Mouse (Mus musculus): ENCODE results near the gene Ist1. TPM values are rescaled to one million over a fixed set of nuclear protein-coding genes. Genes with fewer than 3 reads are reported as not detected.

Ist1 gene
- polyA plus RNA-seq, 1 experiment from 2014 or later = 172 TPM

- no peak overlapping the region for H3K27ac ChIP-seq (ENCODE audit: low read depth, low read length)
- H3K4me1 ChIP-seq (replicated peaks; ENCODE audit: control insufficient read depth, insufficient read depth, low read length) = no peaks in the 10 kb centered on the region
- 95% methylated on average over 1 of the region's 1 CpGs for WGBS
- H3K9me3 ChIP-seq (ENCODE audit: control insufficient read depth, low read length) = no peaks in the 10 kb centered on the region
- no peak overlapping the region for H3K4me2 ChIP-seq (ENCODE audit: low read depth, low read length, severe bottlenecking)
- no peaks in the 10 kb centered on the region for H3K27me3 ChIP-seq (ENCODE audit: control insufficient read depth, insufficient read depth, low read length)
- H3K4me3 ChIP-seq (ENCODE audit: low read depth, low read length) = no peak overlapping the region
- DNase-seq (ENCODE audit: low spot score) (peak; percentile 41), ATAC-seq (replicated peaks; ENCODE audit: low FRiP score) (no peak)
- no peak overlapping the region for H3K9ac ChIP-seq (ENCODE audit: low read length)
- peaks cover 22% of the 10 kb centered on the region for H3K36me3 ChIP-seq (ENCODE audit: control insufficient read depth, insufficient read depth, low read length)
Observed at GRCm38 (mm10) chr8:109712521-109712920, 19.5 kb upstream of the Ist1 start.

- H3K9me3 ChIP-seq (ENCODE audit: control insufficient read depth, low read length) = no peaks in the 10 kb centered on the region
- DNase-seq (ENCODE audit: low spot score) = no peak
- no peak overlapping the region for H3K4me3 ChIP-seq (ENCODE audit: low read depth, low read length)
- H3K9ac ChIP-seq (ENCODE audit: low read length) = no peak overlapping the region
- 92% methylated on average over 4 of the region's 4 CpGs for WGBS
- H3K4me1 ChIP-seq (replicated peaks; ENCODE audit: control insufficient read depth, insufficient read depth, low read length) = peaks cover 7% of the 10 kb centered on the region
- peaks cover 12% of the 10 kb centered on the region; the same call in 1 of the 2 replicates for H3K36me3 ChIP-seq (ENCODE audit: control insufficient read depth, insufficient read depth, low read length)
- H3K27ac ChIP-seq (ENCODE audit: low read depth, low read length) = no peak overlapping the region
- no peak overlapping the region for H3K4me2 ChIP-seq (ENCODE audit: low read depth, low read length, severe bottlenecking)
- ATAC-seq (replicated peaks; ENCODE audit: low FRiP score) = no peak
- peaks cover 2% of the 10 kb centered on the region; the same call in 1 of the 2 replicates for H3K27me3 ChIP-seq (ENCODE audit: control insufficient read depth, insufficient read depth, low read length)
Observed at GRCm38 (mm10) chr8:109707921-109708320, 14.9 kb upstream of the Ist1 start.

DNA sequence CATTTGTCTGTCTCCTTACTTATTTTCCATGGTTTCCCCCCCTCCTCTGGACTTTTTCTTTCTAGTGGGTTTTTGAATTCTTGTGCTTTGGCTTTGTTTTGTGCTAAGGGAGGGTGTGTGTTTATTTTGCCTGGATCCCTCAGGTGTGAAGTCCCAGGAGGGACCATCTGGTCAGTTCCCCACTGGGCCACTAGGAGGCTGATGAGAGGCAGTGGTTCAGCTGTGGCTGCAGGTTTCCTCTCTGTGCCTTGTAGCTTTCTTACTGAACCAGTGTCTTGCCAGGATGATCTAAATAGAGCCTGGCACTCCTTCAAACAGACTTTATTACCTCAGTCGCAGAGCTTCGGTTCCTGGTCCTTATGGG is 13.8 kb upstream of the Ist1 start:
- WGBS = 47% methylated on average over 2 of the region's 2 CpGs
- Histone ChIP-seq H3K27me3 (ENCODE audit: control insufficient read depth, insufficient read depth, low read length) (peaks cover 4% of the 10 kb centered on the region; the same call in 1 of the 2 replicates), H3K4me2 (ENCODE audit: low read depth, low read length, severe bottlenecking) (peak overlapping the region; percentile 66), H3K9me3 (ENCODE audit: control insufficient read depth, low read length) (no peaks in the 10 kb centered on the region), H3K9ac (ENCODE audit: low read length) (peak overlapping the region; percentile 99; the same call in 1 of the 2 replicates), H3K27ac (ENCODE audit: low read depth, low read length) (no peak overlapping the region), H3K4me1 (replicated peaks; ENCODE audit: control insufficient read depth, insufficient read depth, low read length) (peaks cover 7% of the 10 kb centered on the region), H3K4me3 (ENCODE audit: low read depth, low read length) (peak overlapping the region; percentile 91), H3K36me3 (ENCODE audit: control insufficient read depth, insufficient read depth, low read length) (peaks cover 10% of the 10 kb centered on the region; the same call in 1 of the 2 replicates)
- ATAC-seq (replicated peaks; ENCODE audit: low FRiP score) = no peak; the same call in 1 of the 2 replicates
- DNase-seq (ENCODE audit: low spot score) = peak; percentile 83

DNA sequence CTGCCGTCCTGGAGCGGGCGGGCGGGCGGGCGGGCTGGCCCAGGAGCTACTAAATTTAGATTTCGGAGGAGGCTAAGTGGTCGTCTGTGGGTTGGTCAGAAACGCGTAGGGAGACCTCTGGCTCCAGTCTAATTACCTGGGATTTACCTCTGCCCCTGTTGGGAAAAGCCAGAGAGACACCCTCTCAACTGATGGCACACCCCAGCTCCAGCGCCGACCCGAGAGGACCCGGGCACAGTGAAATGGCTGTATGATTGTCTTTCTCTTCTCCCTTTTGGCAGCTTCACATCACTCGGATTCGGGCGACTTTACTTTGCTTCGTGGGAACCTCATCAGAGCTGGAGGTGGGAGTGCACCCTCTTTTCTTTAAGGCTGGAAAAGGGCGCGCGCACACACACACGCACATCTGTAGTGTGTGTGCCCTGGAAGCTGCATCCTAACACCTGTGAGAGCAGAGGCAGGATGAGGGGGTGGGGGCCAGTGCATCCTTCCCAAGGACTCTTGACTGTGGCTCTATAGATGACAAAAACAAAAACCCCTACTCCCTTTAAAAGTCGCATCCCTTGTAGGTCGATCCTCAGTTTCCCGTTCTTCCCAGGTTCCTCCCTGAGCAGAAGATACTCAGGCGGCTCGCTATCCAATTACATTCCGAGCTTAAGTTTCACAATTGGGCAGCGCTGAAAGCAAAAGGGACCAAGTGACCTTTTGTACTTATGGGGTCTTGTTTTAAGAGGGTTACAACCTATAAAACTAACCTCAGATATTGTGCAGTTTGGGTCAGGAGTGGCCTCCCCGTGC is 13.2 kb upstream of the Ist1 start:
- ATAC-seq (replicated peaks; ENCODE audit: low FRiP score) = peak; percentile 37
- peak overlapping the region; percentile 91 for H3K4me3 ChIP-seq (ENCODE audit: low read depth, low read length)
- peak overlapping the region; percentile 99 for H3K9ac ChIP-seq (ENCODE audit: low read length)
- peaks cover 4% of the 10 kb centered on the region; the same call in 1 of the 2 replicates for H3K27me3 ChIP-seq (ENCODE audit: control insufficient read depth, insufficient read depth, low read length)
- WGBS = 1% methylated on average over 29 of the region's 30 CpGs
- H3K36me3 ChIP-seq (ENCODE audit: control insufficient read depth, insufficient read depth, low read length) = peaks cover 6% of the 10 kb centered on the region; the same call in 1 of the 2 replicates
- no peak for DNase-seq (ENCODE audit: low spot score)
- peaks cover 7% of the 10 kb centered on the region for H3K4me1 ChIP-seq (replicated peaks; ENCODE audit: control insufficient read depth, insufficient read depth, low read length)
- H3K9me3 ChIP-seq (ENCODE audit: control insufficient read depth, low read length) = no peaks in the 10 kb centered on the region
- no peak overlapping the region; the same call in 1 of the 2 replicates for H3K27ac ChIP-seq (ENCODE audit: low read depth, low read length)
- peak overlapping the region; percentile 66 for H3K4me2 ChIP-seq (ENCODE audit: low read depth, low read length, severe bottlenecking)

- Histone ChIP-seq H3K4me1 (replicated peaks; ENCODE audit: control insufficient read depth, insufficient read depth, low read length) (peaks cover 7% of the 10 kb centered on the region), H3K27ac (ENCODE audit: low read depth, low read length) (peak within 1 kb of the TSS; percentile 90), H3K27me3 (ENCODE audit: control insufficient read depth, insufficient read depth, low read length) (peaks cover 4% of the 10 kb centered on the region; the same call in 1 of the 2 replicates), H3K36me3 (ENCODE audit: control insufficient read depth, insufficient read depth, low read length) (peaks cover 5% of the 10 kb centered on the region; the same call in 1 of the 2 replicates), H3K4me2 (ENCODE audit: low read depth, low read length, severe bottlenecking) (peak within 1 kb of the TSS; percentile 66), H3K9ac (ENCODE audit: low read length) (peak within 1 kb of the TSS; percentile 99), H3K4me3 (ENCODE audit: low read depth, low read length) (peak within 1 kb of the TSS; percentile 91), H3K9me3 (ENCODE audit: control insufficient read depth, low read length) (no peaks in the 10 kb centered on the region)
- DNase-seq (ENCODE audit: low spot score) (peak; percentile 97), ATAC-seq (replicated peaks; ENCODE audit: low FRiP score) (peak; percentile 88)
- WGBS = under 1% methylated on average over 55 of the region's 100 CpGs
Observed at GRCm38 (mm10) chr8:109705320-109706075, 12.4 kb upstream of the Ist1 start, which contains the start of gene Zfp821. TSS of gene Zfp821 (plus strand) at chr8:109705546.

GRCm38 (mm10) chr8:109704565-109705319 is 11.7 kb upstream of the Ist1 start:
- Histone ChIP-seq H3K27me3 (ENCODE audit: control insufficient read depth, insufficient read depth, low read length) (peaks cover 4% of the 10 kb centered on the region; the same call in 1 of the 2 replicates), H3K9ac (ENCODE audit: low read length) (peak overlapping the region; percentile 99), H3K4me3 (ENCODE audit: low read depth, low read length) (peak overlapping the region; percentile 91), H3K9me3 (ENCODE audit: control insufficient read depth, low read length) (no peaks in the 10 kb centered on the region), H3K36me3 (ENCODE audit: control insufficient read depth, insufficient read depth, low read length) (peaks cover 2% of the 10 kb centered on the region; the same call in 1 of the 2 replicates), H3K4me2 (ENCODE audit: low read depth, low read length, severe bottlenecking) (peak overlapping the region; percentile 66), H3K4me1 (replicated peaks; ENCODE audit: control insufficient read depth, insufficient read depth, low read length) (peaks cover 7% of the 10 kb centered on the region), H3K27ac (ENCODE audit: low read depth, low read length) (no peak overlapping the region)
- 13% methylated on average over 24 of the region's 24 CpGs for WGBS
- peak; percentile 61 for ATAC-seq (replicated peaks; ENCODE audit: low FRiP score)
- no peak for DNase-seq (ENCODE audit: low spot score)

DNA sequence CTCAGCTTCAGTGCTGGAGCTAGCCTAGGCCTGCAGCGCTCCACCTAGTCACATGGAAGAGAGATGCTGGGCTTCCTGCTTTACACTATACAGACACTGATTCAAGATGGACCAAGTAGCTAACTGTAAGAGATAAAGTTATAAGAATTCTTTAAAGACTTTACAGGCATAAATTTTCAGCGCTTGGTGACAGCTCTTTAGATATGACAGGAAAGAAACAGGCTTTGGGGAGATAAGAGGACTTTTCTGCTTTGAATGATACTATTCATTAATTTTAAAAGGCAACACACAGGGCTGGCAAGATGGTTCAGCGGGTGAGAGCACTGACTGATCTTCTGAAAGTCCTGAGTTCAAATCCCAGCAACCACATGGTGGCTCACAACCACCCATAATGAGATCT is 5.4 kb upstream of the Ist1 start:
- ATAC-seq (replicated peaks; ENCODE audit: low FRiP score) (no peak), DNase-seq (ENCODE audit: low spot score) (no peak)
- Histone ChIP-seq H3K36me3 (ENCODE audit: control insufficient read depth, insufficient read depth, low read length) (no peaks in the 10 kb centered on the region), H3K4me2 (ENCODE audit: low read depth, low read length, severe bottlenecking) (no peak overlapping the region), H3K9me3 (ENCODE audit: control insufficient read depth, low read length) (no peaks in the 10 kb centered on the region), H3K27ac (ENCODE audit: low read depth, low read length) (no peak overlapping the region), H3K27me3 (ENCODE audit: control insufficient read depth, insufficient read depth, low read length) (peaks cover 2% of the 10 kb centered on the region; the same call in 1 of the 2 replicates), H3K9ac (ENCODE audit: low read length) (no peak overlapping the region), H3K4me1 (replicated peaks; ENCODE audit: control insufficient read depth, insufficient read depth, low read length) (no peaks in the 10 kb centered on the region), H3K4me3 (ENCODE audit: low read depth, low read length) (no peak overlapping the region)
- WGBS = 82% methylated on average over 3 of the region's 3 CpGs

GRCm38 (mm10) chr8:109697754-109698153 is 4.7 kb upstream of the Ist1 start:
- ATAC-seq (replicated peaks; ENCODE audit: low FRiP score) = no peak
- H3K9me3 ChIP-seq (ENCODE audit: control insufficient read depth, low read length) = no peaks in the 10 kb centered on the region
- H3K27me3 ChIP-seq (ENCODE audit: control insufficient read depth, insufficient read depth, low read length) = peaks cover 1% of the 10 kb centered on the region; the same call in 1 of the 2 replicates
- no peak overlapping the region for H3K9ac ChIP-seq (ENCODE audit: low read length)
- 77% methylated on average over 1 of the region's 1 CpGs for WGBS
- no peaks in the 10 kb centered on the region for H3K36me3 ChIP-seq (ENCODE audit: control insufficient read depth, insufficient read depth, low read length)
- H3K4me3 ChIP-seq (ENCODE audit: low read depth, low read length) = no peak overlapping the region
- no peak for DNase-seq (ENCODE audit: low spot score)
- H3K4me1 ChIP-seq (replicated peaks; ENCODE audit: control insufficient read depth, insufficient read depth, low read length) = no peaks in the 10 kb centered on the region
- no peak overlapping the region for H3K4me2 ChIP-seq (ENCODE audit: low read depth, low read length, severe bottlenecking)
- no peak overlapping the region for H3K27ac ChIP-seq (ENCODE audit: low read depth, low read length)
